Mouse (Mus musculus): Measurements from ENCODE around the gene Gtf2h1.
"Not testable (repeated sequence)": the region's sequence is repeated elsewhere in the genome, so short reads cannot be mapped to it uniquely, and the experiment has no call there.

The Gtf2h1 gene

GRCm38 (mm10) chr7:46830799-46831590, 35.1 kb downstream of the Gtf2h1 start:
- DNase-seq (ENCODE audit: low spot score): no peak

- DNase-seq (ENCODE audit: low spot score): no peak
Observed at GRCm38 (mm10) chr7:46831693-46832092, 35.8 kb downstream of the Gtf2h1 start.

GRCm38 (mm10) chr7:46832112-46832810, 36.4 kb downstream of the Gtf2h1 start:
- DNase-seq (ENCODE audit: low spot score): not testable (repeated sequence)

- no peak for DNase-seq (ENCODE audit: low spot score)
Observed at GRCm38 (mm10) chr7:46833266-46833665, 37.4 kb downstream of the Gtf2h1 start.

- no peak for DNase-seq (ENCODE audit: low spot score)
Observed at GRCm38 (mm10) chr7:46833670-46834255, 37.9 kb downstream of the Gtf2h1 start.

- no peak for DNase-seq (ENCODE audit: low spot score)
Observed at GRCm38 (mm10) chr7:46834994-46835610, 39.2 kb downstream of the Gtf2h1 start.

GRCm38 (mm10) chr7:46836357-46836756, 40.5 kb downstream of the Gtf2h1 start:
- no peak for DNase-seq (ENCODE audit: low spot score)

GRCm38 (mm10) chr7:46837073-46837472, 41.2 kb downstream of the Gtf2h1 start:
- DNase-seq (ENCODE audit: low spot score): no peak

GRCm38 (mm10) chr7:46838104-46838671, 42.3 kb downstream of the Gtf2h1 start:
- peak; percentile 35 for DNase-seq (ENCODE audit: low spot score)

GRCm38 (mm10) chr7:46838891-46839302, 43.0 kb downstream of the Gtf2h1 start:
- peak; percentile 72 for DNase-seq (ENCODE audit: low spot score)

- peak; percentile 36 for DNase-seq (ENCODE audit: low spot score)
Observed at GRCm38 (mm10) chr7:46839446-46839845, 43.5 kb downstream of the Gtf2h1 start.

GRCm38 (mm10) chr7:46839861-46840260, 44.0 kb downstream of the Gtf2h1 start:
- DNase-seq (ENCODE audit: low spot score): no peak

- DNase-seq (ENCODE audit: low spot score): peak; percentile 28
Observed at GRCm38 (mm10) chr7:46840326-46840725, 44.4 kb downstream of the Gtf2h1 start.

GRCm38 (mm10) chr7:46840787-46841525, 45.1 kb downstream of the Gtf2h1 start, which contains the start of gene Ldha:
Gene Ldha, plus strand, starts transcription at chr7:46841475.
- DNase-seq (ENCODE audit: low spot score): no peak

GRCm38 (mm10) chr7:46842278-46842677, 46.4 kb downstream of the Gtf2h1 start:
- no peak for DNase-seq (ENCODE audit: low spot score)

- peak; percentile 24 for DNase-seq (ENCODE audit: low spot score)
Observed at GRCm38 (mm10) chr7:46843576-46843975, 47.7 kb downstream of the Gtf2h1 start.

- peak; percentile 96 for DNase-seq (ENCODE audit: low spot score)
Observed at GRCm38 (mm10) chr7:46845211-46845977, 49.5 kb downstream of the Gtf2h1 start.

GRCm38 (mm10) chr7:46845978-46846485, 50.1 kb downstream of the Gtf2h1 start:
- peak; percentile 25 for DNase-seq (ENCODE audit: low spot score)

GRCm38 (mm10) chr7:46846486-46847244, 50.8 kb downstream of the Gtf2h1 start:
- DNase-seq (ENCODE audit: low spot score): peak; percentile 58

GRCm38 (mm10) chr7:46849287-46849686, 53.4 kb downstream of the Gtf2h1 start:
- no peak for DNase-seq (ENCODE audit: low spot score)
